In the genomic region with DNA sequence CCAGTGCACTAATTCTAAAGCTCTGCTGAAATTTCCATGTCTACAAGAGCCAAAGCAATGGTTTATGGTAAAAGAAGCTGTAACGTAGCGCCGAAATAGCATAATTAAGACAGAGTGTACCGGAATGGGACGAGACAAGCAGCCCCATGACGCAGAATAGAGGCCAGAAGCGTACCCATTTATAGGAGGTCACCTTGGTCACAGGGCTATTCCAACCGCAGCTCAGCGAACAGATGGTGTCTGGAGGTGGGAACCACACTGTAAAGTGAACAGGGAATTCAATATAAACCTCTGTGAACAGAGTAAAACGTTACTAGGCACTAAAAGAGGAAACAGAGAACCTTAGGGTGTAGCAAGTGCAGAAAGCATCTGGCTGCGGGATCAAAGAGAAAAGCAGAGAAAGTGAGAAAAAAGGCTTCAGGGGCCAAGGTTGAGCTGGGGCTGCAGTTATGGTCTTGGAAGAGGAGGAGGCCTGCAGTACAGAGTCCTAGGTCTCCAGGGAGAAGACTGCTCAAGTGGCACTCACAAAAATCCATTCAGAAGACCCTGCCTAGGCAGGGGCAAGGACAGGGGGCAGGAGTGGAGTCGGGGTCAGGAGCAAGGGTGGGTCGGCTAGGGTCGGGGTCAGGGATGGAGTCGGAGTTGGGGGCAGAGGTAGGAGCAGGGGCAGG, we compare ENCODE assay signal across 19 mouse cellular contexts. TPM values are rescaled to one million over a fixed set of nuclear protein-coding genes. Genes with fewer than 3 reads are reported as not detected.
DNase-seq lines count a peak whose midpoint lies in the region; ATAC-seq and TF ChIP-seq lines count a peak whose summit lies in the region.
"Had no signal": no experiment of that assay in that cellular context is flagged by ENCODE, and none has a peak within 500 bp of the region (broad histone marks: within the 10 kb centered on the region; RNA-seq: fewer than 3 reads in every experiment).

No protein-coding gene starts in this region.

- no peaks in the 10 kb centered on the region for H3K36me3 ChIP-seq in limb, embryonic 10.5 days
- no peaks in the 10 kb centered on the region for H3K36me3 ChIP-seq in limb, embryonic 12.5 days
- H3K36me3 ChIP-seq in limb, embryonic 14.5 days (ENCODE audit: control insufficient read depth, insufficient read depth, low read length): no peaks in the 10 kb centered on the region
- no peaks in the 10 kb centered on the region for H3K36me3 ChIP-seq in thymus, adult 2 months (ENCODE audit: control insufficient read depth, insufficient read depth, low read length)
- H3K36me3 ChIP-seq: embryonic facial prominence, embryonic 10.5 days; embryonic facial prominence, embryonic 12.5 days; forebrain, embryonic 15.5 days had no signal

- WGBS in limb, embryonic 10.5 days: 62% methylated on average over 15 of the region's 15 CpGs
- WGBS in limb, embryonic 12.5 days: 38% methylated on average over 15 of the region's 15 CpGs
- WGBS in limb, embryonic 14.5 days: 31% methylated on average over 13 of the region's 15 CpGs
- 88% methylated on average over 15 of the region's 15 CpGs for WGBS in thymus, adult 2 months

- H3K4me2 ChIP-seq in limb, embryonic 12.5 days: peak overlapping the region; percentile 19; the same call in 1 of the 2 replicates
- no peak overlapping the region for H3K4me2 ChIP-seq in limb, embryonic 14.5 days (replicated peaks; ENCODE audit: low read depth, low read length, severe bottlenecking)
- H3K4me2 ChIP-seq: embryonic facial prominence, embryonic 12.5 days; forebrain, embryonic 13.5 days; forebrain, embryonic 15.5 days had no signal

- no peak overlapping the region for H3K9ac ChIP-seq in limb, embryonic 12.5 days (replicated peaks)
- no peak overlapping the region for H3K9ac ChIP-seq in limb, embryonic 14.5 days (ENCODE audit: low read depth, low read length, severe bottlenecking)
- H3K9ac ChIP-seq: embryonic facial prominence, embryonic 12.5 days; forebrain, embryonic 13.5 days; forebrain, embryonic 15.5 days had no signal

- no peak for TF ChIP-seq CTCF in thymus, adult 2 months (IDR thresholded peaks at IDR 0.05; ENCODE audit: borderline replicate concordance, control insufficient read depth, extremely low read depth, insufficient read depth, low read length, poor library complexity)

- no peak for DNase-seq in limb, embryonic 10.5 days (ENCODE audit: low spot score)
- DNase-seq in limb, embryonic 14.5 days (ENCODE audit: low spot score): peak; percentile 49
- no peak for DNase-seq in kidney, postnatal 10 days
- DNase-seq in layer of hippocampus, postnatal 36 days: no peak
- no peak for DNase-seq in thymus, adult 2 months
- DNase-seq: adrenal gland, adult 2 months; adrenal gland, postnatal 10 days; adrenal gland, postnatal 25 days; cerebellum, adult 11 months; cerebellum, adult 18-20 months; cerebellum, adult 8-10 months; cerebellum, adult 9-11 months; cerebellum, postnatal 14 days; cerebellum, postnatal 36 days had no signal

- no peak for TF ChIP-seq POLR2A in limb, embryonic 14.5 days (IDR thresholded peaks at IDR 0.05; ENCODE audit: borderline replicate concordance, extremely low read depth, insufficient read depth, insufficient read length)
- TF ChIP-seq POLR2A in thymus, adult 2 months (IDR thresholded peaks at IDR 0.05; ENCODE audit: control insufficient read depth, extremely low read depth, insufficient read depth, low read length, poor library complexity): no peak

- peak overlapping the region; percentile 32; the same call in 1 of the 2 replicates for H3K27ac ChIP-seq in limb, embryonic 10.5 days
- no peak overlapping the region for H3K27ac ChIP-seq in limb, embryonic 12.5 days
- H3K27ac ChIP-seq in limb, embryonic 14.5 days (replicated peaks; ENCODE audit: low read depth, low read length): no peak overlapping the region
- no peak overlapping the region for H3K27ac ChIP-seq in thymus, adult 2 months (ENCODE audit: control insufficient read depth, insufficient read depth, low read length)
- H3K27ac ChIP-seq: embryonic facial prominence, embryonic 10.5 days; embryonic facial prominence, embryonic 12.5 days; forebrain, embryonic 13.5 days; forebrain, embryonic 15.5 days had no signal

- no peaks in the 10 kb centered on the region for H3K27me3 ChIP-seq in limb, embryonic 10.5 days (ENCODE audit: low read depth, poor library complexity, severe bottlenecking)
- H3K27me3 ChIP-seq in limb, embryonic 12.5 days: no peaks in the 10 kb centered on the region
- H3K27me3 ChIP-seq in limb, embryonic 14.5 days (ENCODE audit: control insufficient read depth, insufficient read depth, low read length): no peaks in the 10 kb centered on the region
- H3K27me3 ChIP-seq in thymus, adult 2 months (ENCODE audit: control insufficient read depth, insufficient read depth, low read length): no peaks in the 10 kb centered on the region
- H3K27me3 ChIP-seq: embryonic facial prominence, embryonic 12.5 days; forebrain, embryonic 13.5 days; forebrain, embryonic 15.5 days had no signal

- no peak overlapping the region for H3K4me3 ChIP-seq in limb, embryonic 10.5 days
- H3K4me3 ChIP-seq in limb, embryonic 12.5 days (replicated peaks): no peak overlapping the region
- no peak overlapping the region for H3K4me3 ChIP-seq in limb, embryonic 14.5 days (replicated peaks; ENCODE audit: low read length)
- no peak overlapping the region for H3K4me3 ChIP-seq in thymus, adult 2 months (ENCODE audit: control insufficient read depth, insufficient read depth, low read length)
- H3K4me3 ChIP-seq: embryonic facial prominence, embryonic 10.5 days; embryonic facial prominence, embryonic 12.5 days; forebrain, embryonic 13.5 days; forebrain, embryonic 15.5 days had no signal

- H3K9me3 ChIP-seq in limb, embryonic 10.5 days (replicated peaks): no peaks in the 10 kb centered on the region
- no peaks in the 10 kb centered on the region for H3K9me3 ChIP-seq in limb, embryonic 12.5 days
- H3K9me3 ChIP-seq in limb, embryonic 14.5 days (ENCODE audit: control insufficient read depth, low read length): no peaks in the 10 kb centered on the region
- H3K9me3 ChIP-seq: embryonic facial prominence, embryonic 10.5 days; embryonic facial prominence, embryonic 12.5 days; forebrain, embryonic 13.5 days; forebrain, embryonic 15.5 days had no signal

- H3K4me1 ChIP-seq in limb, embryonic 10.5 days: peaks cover 15% of the 10 kb centered on the region
- H3K4me1 ChIP-seq in limb, embryonic 12.5 days (replicated peaks): peaks cover 13% of the 10 kb centered on the region
- peaks cover 5% of the 10 kb centered on the region for H3K4me1 ChIP-seq in limb, embryonic 14.5 days (ENCODE audit: control insufficient read depth, insufficient read depth, low read length)
- no peaks in the 10 kb centered on the region for H3K4me1 ChIP-seq in thymus, adult 2 months (replicated peaks; ENCODE audit: control insufficient read depth, insufficient read depth, low read length)
- H3K4me1 ChIP-seq: embryonic facial prominence, embryonic 12.5 days; forebrain, embryonic 13.5 days; forebrain, embryonic 15.5 days had no signal

- ATAC-seq in limb, embryonic 12.5 days (ENCODE audit: insufficient number of reproducible peaks, insufficient read depth, low FRiP score, low TSS enrichment, low read depth): peak; percentile 47; the same call in 1 of the 2 replicates
- peak; percentile 70 for ATAC-seq in limb, embryonic 14.5 days (ENCODE audit: low FRiP score, low read depth)
- ATAC-seq: forebrain, embryonic 13.5 days; forebrain, embryonic 15.5 days had no signal

RNA-seq across cellular contexts. Expression of a gene that starts 43.7 kb away (rescaled TPM):
- polyA plus RNA-seq in limb, embryonic 10.5 days (2016; fragmentation: Nextera tagmentation; extraction: Ambion mirVana): 0.86 and 1.3 TPM in 2 replicates
- 1.1 and 1.5 TPM in 2 replicates for polyA plus RNA-seq in limb, embryonic 12.5 days (2016; fragmentation: Nextera tagmentation; extraction: Ambion mirVana)
- 2.8 TPM in 2 replicates for polyA plus RNA-seq in limb, embryonic 14.5 days (2012; rRNA removed)
- 1.8 and 2.0 TPM in 2 replicates for polyA plus RNA-seq in limb, embryonic 14.5 days (2014; fragmentation: Nextera tagmentation; extraction: Ambion mirVana)
- total RNA-seq in layer of hippocampus, postnatal 36 days (2021): under 1 TPM in 1 of 2 experiments, not detected in 1; 0.37 TPM
- polyA plus RNA-seq in thymus, adult 2 months (2012; rRNA removed): 0.59 and 1.1 TPM in 2 replicates
- polyA plus RNA-seq: adrenal gland, adult 2 months; forebrain, embryonic 13.5 days had no signal
